Comparison of ENCODE assay signal across 29 mouse cellular contexts in the genomic region with DNA sequence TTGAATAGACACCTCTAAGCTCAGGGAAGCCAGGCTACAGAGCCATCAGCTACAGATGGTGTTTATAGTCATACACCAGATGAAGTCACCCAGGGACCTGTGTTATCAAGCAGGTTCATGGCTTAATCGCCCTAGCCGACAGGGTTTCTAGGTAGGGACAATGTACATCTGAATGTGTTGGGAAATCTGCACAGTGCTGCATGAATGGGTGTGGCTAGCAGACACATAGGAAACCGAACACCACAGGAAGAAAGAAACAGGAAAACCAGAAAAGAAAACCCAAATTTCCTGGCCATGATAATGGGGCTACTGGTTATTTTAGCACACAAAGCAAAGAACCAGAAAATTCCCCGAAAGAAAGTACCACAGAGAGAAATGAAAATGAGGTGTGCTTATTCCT. TPM values are rescaled to one million over a fixed set of nuclear protein-coding genes. Genes with fewer than 3 reads are reported as not detected.
DNase-seq lines count a peak whose midpoint lies in the region; ATAC-seq and TF ChIP-seq lines count a peak whose summit lies in the region.
"Had no signal": no experiment of that assay in that cellular context is flagged by ENCODE, and none has a peak within 500 bp of the region (broad histone marks: within the 10 kb centered on the region; RNA-seq: fewer than 3 reads in every experiment).

No protein-coding gene starts in this region.

- no peak for ATAC-seq in heart, embryonic 13.5 days (ENCODE audit: extremely low read depth, insufficient number of reproducible peaks, low FRiP score, low TSS enrichment)
- ATAC-seq in intestine, embryonic 16.5 days = peak; percentile 91
- ATAC-seq: midbrain, embryonic 16.5 days had no signal

- intact Hi-C loops in heart, postnatal 25 days (cut with DNase I) = no loop called here
- intact Hi-C loops in left cerebral cortex, adult 2 months (cut with DNase I) = no loop called here

- H3K4me2 ChIP-seq in heart, embryonic 13.5 days = no peak overlapping the region
- no peak overlapping the region for H3K4me2 ChIP-seq in intestine, embryonic 16.5 days (ENCODE audit: low read depth, low read length)
- H3K4me2 ChIP-seq: hindbrain, embryonic 14.5 days; limb, embryonic 13.5 days; lung, embryonic 15.5 days had no signal

- peaks cover 44% of the 10 kb centered on the region for H3K4me1 ChIP-seq in heart, embryonic 13.5 days
- H3K4me1 ChIP-seq in MEL (ENCODE audit: control insufficient read depth in 1 of 2, insufficient read depth in 2 of 2, low read length in 2 of 2) = peaks cover 4 to 14% of the 10 kb centered on the region in 2 experiments; a peak in 3 of 4 replicates
- H3K4me1 ChIP-seq in intestine, embryonic 16.5 days (ENCODE audit: control insufficient read depth, insufficient read depth, low read length) = peaks cover 3% of the 10 kb centered on the region; the same call in 1 of the 2 replicates

- no peaks in the 10 kb centered on the region for H3K36me3 ChIP-seq in heart, embryonic 13.5 days
- peaks cover 0 to 8% of the 10 kb centered on the region in 2 experiments; a peak in 2 of 4 replicates for H3K36me3 ChIP-seq in MEL (ENCODE audit: control insufficient read depth in 1 of 2, insufficient read depth in 2 of 2, low read length in 2 of 2)
- no peaks in the 10 kb centered on the region for H3K36me3 ChIP-seq in intestine, embryonic 16.5 days (ENCODE audit: control insufficient read depth, insufficient read depth, low read length)
- no peaks in the 10 kb centered on the region for H3K36me3 ChIP-seq in splenic B cell, adult 2 months (ENCODE audit: control insufficient read depth, insufficient read depth, low read length, poor library complexity, severe bottlenecking)
- H3K36me3 ChIP-seq: forebrain, embryonic 10.5 days; limb, embryonic 13.5 days; lung, embryonic 15.5 days had no signal

- H3K79me2 ChIP-seq in MEL (ENCODE audit: control insufficient read depth, insufficient read depth, low read length, poor library complexity) = no peaks in the 10 kb centered on the region

- H3K27ac ChIP-seq in heart, embryonic 13.5 days (replicated peaks) = peak overlapping the region; percentile 59
- no peak overlapping the region for H3K27ac ChIP-seq in MEL (ENCODE audit: control insufficient read depth, low read depth, low read length)
- H3K27ac ChIP-seq in intestine, embryonic 16.5 days (ENCODE audit: low read length) = no peak overlapping the region
- H3K27ac ChIP-seq in left cerebral cortex, adult 2 months = no peak overlapping the region
- H3K27ac ChIP-seq: forebrain, embryonic 10.5 days; gastrocnemius, adult 2 months; heart, adult 2 months; hindbrain, embryonic 14.5 days; limb, embryonic 13.5 days; liver, embryonic 14.5 days; lung, embryonic 15.5 days; macrophage had no signal

- H3K27me3 ChIP-seq in heart, embryonic 13.5 days (replicated peaks) = no peaks in the 10 kb centered on the region
- H3K27me3 ChIP-seq in MEL (ENCODE audit: control insufficient read depth in 1 of 2, insufficient read depth in 2 of 2, low read length in 2 of 2) = peaks cover 2 to 4% of the 10 kb centered on the region in 2 experiments
- H3K27me3 ChIP-seq in intestine, embryonic 16.5 days (replicated peaks; ENCODE audit: control insufficient read depth, insufficient read depth, low read length) = no peaks in the 10 kb centered on the region
- no peaks in the 10 kb centered on the region for H3K27me3 ChIP-seq in splenic B cell, adult 2 months (ENCODE audit: control insufficient read depth, insufficient read depth, low read length, poor library complexity, severe bottlenecking)
- H3K27me3 ChIP-seq: limb, embryonic 13.5 days; lung, embryonic 15.5 days had no signal

- no peak overlapping the region for H3K9ac ChIP-seq in heart, embryonic 13.5 days
- H3K9ac ChIP-seq in MEL (ENCODE audit: control insufficient read depth, low read depth, low read length, poor library complexity, severe bottlenecking) = peak overlapping the region; percentile 26; the same call in 1 of the 2 replicates
- H3K9ac ChIP-seq in intestine, embryonic 16.5 days (ENCODE audit: low read depth, low read length) = no peak overlapping the region
- H3K9ac ChIP-seq: hindbrain, embryonic 14.5 days; limb, embryonic 13.5 days; liver, embryonic 14.5 days; lung, embryonic 15.5 days had no signal

- no peak for TF ChIP-seq POLR2A in MEL (IDR thresholded peaks at IDR 0.05; ENCODE audit: control insufficient read depth in 1 of 2, insufficient read depth in 1 of 2, low read depth in 1 of 2, low read length in 2 of 2, poor library complexity in 1 of 2)

- no peak for TF ChIP-seq RAD21 in MEL (IDR thresholded peaks at IDR 0.05; ENCODE audit: low read depth, low read length)

- TF ChIP-seq EP300 in MEL (IDR thresholded peaks at IDR 0.05; ENCODE audit: low read depth in 1 of 2, low read length in 2 of 2) = no peak

- 53% methylated on average over 4 of the region's 4 CpGs for WGBS in heart, embryonic 13.5 days
- WGBS in intestine, embryonic 16.5 days = 68% methylated on average over 4 of the region's 4 CpGs

- TF ChIP-seq CTCF in MEL (IDR thresholded peaks at IDR 0.05 in 2 of 3, conservative IDR thresholded peaks at IDR 0.05 in 1 of 3; ENCODE audit: control insufficient read depth in 1 of 3, insufficient read depth in 1 of 3, low read depth in 2 of 3, low read length in 3 of 3, poor library complexity in 1 of 3, severe bottlenecking in 1 of 3) = no peak
- no peak for TF ChIP-seq CTCF in left cerebral cortex, adult 2 months (IDR thresholded peaks at IDR 0.05)

- H3K4me3 ChIP-seq in heart, embryonic 13.5 days = no peak overlapping the region
- peak overlapping the region; percentile 40 to 41; a peak in 3 of 4 replicates for H3K4me3 ChIP-seq in MEL (ENCODE audit: control insufficient read depth in 1 of 2, insufficient read depth in 1 of 2, low read depth in 2 of 2, low read length in 2 of 2)
- no peak overlapping the region for H3K4me3 ChIP-seq in intestine, embryonic 16.5 days (ENCODE audit: low read length)
- no peak overlapping the region for H3K4me3 ChIP-seq in left cerebral cortex, adult 2 months
- H3K4me3 ChIP-seq: forebrain, embryonic 10.5 days; gastrocnemius, adult 2 months; heart, adult 2 months; limb, embryonic 13.5 days; lung, embryonic 15.5 days had no signal

- no peak for DNase-seq in heart, postnatal 25 days (ENCODE audit: low spot score)
- peak; percentile 28 for DNase-seq in MEL (ENCODE audit: low read depth, low spot score)
- DNase-seq in splenic B cell, adult 2 months (ENCODE audit: low read depth, low spot score) = peak; percentile 4
- no peak for DNase-seq in left cerebral cortex, adult 2 months (ENCODE audit: extremely low spot score in 1 of 2, low spot score in 2 of 2)
- DNase-seq in thymus, postnatal 4 days = no peak
- DNase-seq: adrenal gland, postnatal 36 days; B cell, adult 2 months; cerebellum, adult 11-12 months; cerebellum, postnatal 25 days; gastrocnemius, adult 2 months; heart, adult 2 months; heart, postnatal 36 days; kidney, adult 11 months; thymus, postnatal 25 days had no signal

- 0 out of 2 replicates have a peak, but pooled peaks cover 2% of the 10 kb centered on the region for H3K9me3 ChIP-seq in heart, embryonic 13.5 days
- H3K9me3 ChIP-seq in MEL (replicated peaks; ENCODE audit: insufficient read depth, low read length) = no peaks in the 10 kb centered on the region
- H3K9me3 ChIP-seq in intestine, embryonic 16.5 days (ENCODE audit: control insufficient read depth, low read length) = no peaks in the 10 kb centered on the region
- H3K9me3 ChIP-seq: forebrain, embryonic 10.5 days; limb, embryonic 13.5 days; lung, embryonic 15.5 days had no signal

TF ChIP-seq in MEL, 35 proteins besides CTCF, POLR2A, EP300 and RAD21:
- no peak for TF ChIP-seq SIN3A (IDR thresholded peaks at IDR 0.05; ENCODE audit: low read length)
- TF ChIP-seq MYB (IDR thresholded peaks at IDR 0.05; ENCODE audit: low read depth, low read length) = no peak
- no peak for TF ChIP-seq TAL1 (IDR thresholded peaks at IDR 0.05; ENCODE audit: low read length)
- no peak for TF ChIP-seq GATA1 (IDR thresholded peaks at IDR 0.05; ENCODE audit: low read depth, low read length)
- TF ChIP-seq NELFE (IDR thresholded peaks at IDR 0.05; ENCODE audit: low read depth, low read length) = no peak
- TF ChIP-seq MXI1 (IDR thresholded peaks at IDR 0.05; ENCODE audit: low read depth, low read length) = no peak
- TF ChIP-seq NRF1 (IDR thresholded peaks at IDR 0.05; ENCODE audit: insufficient read depth, low read depth, low read length, poor library complexity, severe bottlenecking) = no peak
- TF ChIP-seq MAZ (IDR thresholded peaks at IDR 0.05; ENCODE audit: low read depth, low read length) = no peak

RNA-seq across cellular contexts. Expression of a gene that starts 29.4 kb away (rescaled TPM):
- polyA plus RNA-seq in heart, embryonic 13.5 days (2015; fragmentation: Nextera tagmentation; extraction: Ambion mirVana) = not detected in 2 replicates
- not detected for total RNA-seq in heart, postnatal 25 days (2021)
- not detected in 2 replicates for total RNA-seq in MEL (2012; rRNA removed)
- polyA plus RNA-seq in MEL (2012; ENCODE audit: insufficient read depth in 1 of 2, insufficient read length in 2 of 2, low read depth in 1 of 2, low replicate concordance in 2 of 2, missing spikeins in 1 of 2) = not detected
- not detected in 2 replicates for polyA plus RNA-seq in intestine, embryonic 16.5 days (2015; fragmentation: Nextera tagmentation; extraction: Ambion mirVana)
- not detected for total RNA-seq in left cerebral cortex, adult 2 months (2021)
- total RNA-seq: adrenal gland, postnatal 36 days; ES-E14; gastrocnemius, adult 2 months; heart, adult 2 months; heart, postnatal 36 days; layer of hippocampus, postnatal 14 days; left cerebral cortex, postnatal 10 days; neutrophil, adult 5-6 weeks had no signal
- polyA plus RNA-seq: forebrain, embryonic 10.5 days; heart, adult 2 months; kidney, embryonic 16.5 days; large intestine, adult 2 months; limb, embryonic 13.5 days; liver, embryonic 14.5 days; macrophage; midbrain, embryonic 16.5 days had no signal

RNA-seq across cellular contexts. Expression of a gene that starts 45.2 kb away (rescaled TPM):
- polyA plus RNA-seq in heart, embryonic 13.5 days (2015; fragmentation: Nextera tagmentation; extraction: Ambion mirVana) = 54.1 and 59.2 TPM in 2 replicates
- 10 to 100 TPM; 37.0 to 38.2 TPM for total RNA-seq in heart, postnatal 25 days (2021)
- total RNA-seq in MEL (2012; rRNA removed) = 0.12 and 0.36 TPM in 2 replicates
- under 1 TPM in 1 of 2 experiments, not detected in 1; 0.39 TPM for polyA plus RNA-seq in MEL (2012; ENCODE audit: insufficient read depth in 1 of 2, insufficient read length in 2 of 2, low read depth in 1 of 2, low replicate concordance in 2 of 2, missing spikeins in 1 of 2)
- 45.4 and 45.8 TPM in 2 replicates for polyA plus RNA-seq in intestine, embryonic 16.5 days (2015; fragmentation: Nextera tagmentation; extraction: Ambion mirVana)
- total RNA-seq in left cerebral cortex, adult 2 months (2021) = 100 to 1,000 TPM; 113 to 132 TPM

RNA-seq across cellular contexts. Expression of a gene that starts 45.4 kb away (rescaled TPM):
- polyA plus RNA-seq in heart, embryonic 13.5 days (2015; fragmentation: Nextera tagmentation; extraction: Ambion mirVana) = 198 and 202 TPM in 2 replicates
- 10 to 100 TPM; 34.7 to 40.4 TPM for total RNA-seq in heart, postnatal 25 days (2021)
- total RNA-seq in MEL (2012; rRNA removed) = 117 and 119 TPM in 2 replicates
- 100 to 1,000 TPM in 1 of 2 experiments, not detected in 1; 145 TPM for polyA plus RNA-seq in MEL (2012; ENCODE audit: insufficient read depth in 1 of 2, insufficient read length in 2 of 2, low read depth in 1 of 2, low replicate concordance in 2 of 2, missing spikeins in 1 of 2)
- polyA plus RNA-seq in intestine, embryonic 16.5 days (2015; fragmentation: Nextera tagmentation; extraction: Ambion mirVana) = 372 and 389 TPM in 2 replicates
- 10 to 100 TPM; 89.6 to 94.7 TPM for total RNA-seq in left cerebral cortex, adult 2 months (2021)

Comparison
In these comparisons a context has a peak if more than half of its experiments do, and no peak if none do; other contexts are left out.
1. H3K4me3 ChIP-seq: peak in MEL (2 of 2); none in heart, embryonic 13.5 days (single experiment), intestine, embryonic 16.5 days (single experiment) and left cerebral cortex, adult 2 months (single experiment).
2. DNase-seq: peak in MEL (single experiment) and splenic B cell, adult 2 months (single experiment); none in heart, postnatal 25 days (single experiment), left cerebral cortex, adult 2 months (0 of 2) and thymus, postnatal 4 days (single experiment).
3. RNA of a gene that starts 45.2 kb away (total RNA-seq): 113 to 132 TPM in left cerebral cortex, adult 2 months and 37.0 to 38.2 TPM in heart, postnatal 25 days; 0.12 to 0.36 TPM in MEL; every median in the first group is over 10 times any median in the second.